Mouse (Mus musculus) embryonic facial prominence, embryonic 11.5 days (tissue): ENCODE measurements at regions not wholly inside any gene's neighbourhood (a gene's known extent, or its start where the extent isn't known, plus 50 kb on each side); places are given as distances from the start of the nearest gene placed in this dataset.
"Not testable (repeated sequence)": the region's sequence is repeated elsewhere in the genome, so short reads cannot be mapped to it uniquely, and the experiment has no call there.

Experiments
- ATAC-seq: fragments of 200-750 bp; cut with Nextera tagmentation; replicated peaks from 2 replicates; pipeline ENCODE4 v1.8.0; 2017; ENCODE audit warnings: low read depth; ENCODE audit not compliant: insufficient number of reproducible peaks, low FRiP score, low TSS enrichment
- DNase-seq: peaks from one replicate; pipeline ENCODE4 v3.0.0-alpha.2; 2015; ENCODE audit warnings: low spot score
- H3K27ac ChIP-seq: fragments of 300-500 bp; sonication (generic); replicated peaks from 2 replicates; pipeline ENCODE4 v1.5.1; 2014; ENCODE audit warnings: mild to moderate bottlenecking, low read depth, low read length, control low read depth
- H3K27me3 ChIP-seq: fragments of 300-500 bp; sonication (generic); 2 replicates; pipeline ENCODE4 v1.6.1; 2014; ENCODE audit warnings: mild to moderate bottlenecking, low read length, moderate library complexity, mixed read lengths; ENCODE audit not compliant: control insufficient read depth, insufficient read depth
- H3K36me3 ChIP-seq: fragments of 300-500 bp; sonication (generic); replicated peaks from 2 replicates; pipeline ENCODE4 v1.6.1; 2014; ENCODE audit warnings: low read depth, mild to moderate bottlenecking, low read length, moderate library complexity, mixed read lengths; ENCODE audit not compliant: control insufficient read depth, insufficient read depth
- H3K4me1 ChIP-seq: fragments of 300-500 bp; sonication (generic); 2 replicates; pipeline ENCODE4 v1.6.1; 2014; ENCODE audit warnings: low read length, mixed read lengths; ENCODE audit not compliant: control insufficient read depth, insufficient read depth
- H3K4me2 ChIP-seq: fragments of 300-500 bp; sonication (generic); 2 replicates; pipeline ENCODE4 v1.6.1; 2014; ENCODE audit warnings: low read depth, mild to moderate bottlenecking, control low read depth, low read length, moderate library complexity
- H3K4me3 ChIP-seq: fragments of 300-500 bp; sonication (generic); 2 replicates; pipeline ENCODE4 v1.5.1; 2014; ENCODE audit warnings: low read depth, low read length, control low read depth
- H3K9ac ChIP-seq: fragments of 300-500 bp; sonication (generic); replicated peaks from 2 replicates; pipeline ENCODE4 v1.6.1; 2014; ENCODE audit warnings: mild to moderate bottlenecking, control low read depth, low read length
- H3K9me3 ChIP-seq: fragments of 300-500 bp; sonication (generic); replicated peaks from 2 replicates; pipeline ENCODE4 v1.6.1; 2016; ENCODE audit warnings: mild to moderate bottlenecking, low read length, inconsistent platforms, mixed read lengths; ENCODE audit not compliant: control insufficient read depth
- WGBS: fragments of 180-500 bp; shearing (Covaris S2); extraction: QIAGEN DNeasy Blood & Tissue Kit; methylation state at CpG from one replicate; pipeline ENCODE4 v1.1.7; 2014; 5-methylcytosine and 5-hydroxymethylcytosine counted together

DNA sequence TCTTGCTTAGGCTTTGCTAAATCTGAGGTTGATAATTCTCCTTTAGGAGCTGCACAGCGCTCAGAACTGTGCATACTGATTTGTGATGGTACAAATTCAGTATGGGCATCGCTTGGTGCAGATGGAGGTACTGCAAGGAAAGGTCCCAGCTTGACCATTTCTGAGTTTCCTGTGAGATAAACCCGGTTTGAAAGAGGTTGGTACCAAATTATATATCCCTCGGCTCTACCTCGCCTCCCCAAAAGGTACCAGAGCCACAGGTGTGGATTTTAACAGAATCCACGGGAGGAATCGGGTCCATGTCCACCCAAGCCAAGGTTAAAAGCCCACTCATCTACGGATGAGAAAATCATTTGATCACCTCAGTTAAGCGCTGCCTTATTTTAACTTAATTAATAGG lies 172.5 kb upstream of the Zfp808 start:
- not testable (repeated sequence) for H3K27me3 ChIP-seq, H3K4me3 ChIP-seq, H3K4me1 ChIP-seq, H3K27ac ChIP-seq, H3K9me3 ChIP-seq, H3K9ac ChIP-seq, DNase-seq, H3K36me3 ChIP-seq, H3K4me2 ChIP-seq, ATAC-seq
- WGBS: 89% methylated on average over 7 of the region's 9 CpGs

DNA sequence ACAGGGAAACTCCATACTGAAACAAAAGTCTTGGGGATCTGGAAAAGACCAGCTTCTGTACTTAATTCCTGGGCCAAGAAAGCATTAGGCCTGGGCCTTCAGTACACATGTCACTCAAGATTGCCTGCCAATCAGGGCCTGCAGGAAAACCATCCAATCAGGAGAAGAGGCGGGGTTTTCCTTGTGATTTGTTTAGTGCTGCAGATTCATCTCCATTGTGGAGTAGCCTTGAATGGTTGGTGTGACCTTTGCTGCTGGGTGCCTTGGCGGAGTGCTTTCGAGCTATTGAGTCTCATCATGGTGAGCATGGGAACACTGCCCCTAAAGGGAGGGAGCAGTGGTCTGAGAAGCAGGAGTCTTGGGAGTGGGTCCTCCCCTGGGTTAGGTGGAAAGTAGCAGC lies 150.8 kb upstream of the Zfp808 start:
- not testable (repeated sequence) for H3K36me3 ChIP-seq, H3K27ac ChIP-seq, H3K9me3 ChIP-seq, H3K27me3 ChIP-seq, ATAC-seq, H3K4me2 ChIP-seq, DNase-seq, H3K4me3 ChIP-seq, H3K9ac ChIP-seq, H3K4me1 ChIP-seq
- 82% methylated on average over 3 of the region's 3 CpGs for WGBS

DNA sequence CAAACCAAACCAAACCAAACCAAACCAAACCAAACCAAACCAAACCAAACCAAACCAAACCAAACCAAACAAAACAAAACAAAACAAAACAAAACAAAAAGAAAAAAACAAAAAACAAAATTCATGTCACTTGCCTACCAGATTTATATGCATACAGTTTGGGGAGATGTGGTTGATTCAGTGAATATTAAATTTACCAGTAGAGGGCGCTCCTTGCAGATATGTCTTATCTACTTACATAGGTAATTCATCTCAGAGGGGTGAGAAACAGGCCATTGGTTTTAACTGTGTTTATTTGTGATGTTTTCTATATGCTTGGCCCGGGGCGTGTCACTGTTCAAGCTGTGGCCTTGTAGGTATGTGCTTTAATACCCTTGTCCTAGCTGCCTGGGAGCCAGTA lies 133.2 kb upstream of the Zfp808 start:
- ATAC-seq, H3K27me3 ChIP-seq: not testable (repeated sequence)

DNA sequence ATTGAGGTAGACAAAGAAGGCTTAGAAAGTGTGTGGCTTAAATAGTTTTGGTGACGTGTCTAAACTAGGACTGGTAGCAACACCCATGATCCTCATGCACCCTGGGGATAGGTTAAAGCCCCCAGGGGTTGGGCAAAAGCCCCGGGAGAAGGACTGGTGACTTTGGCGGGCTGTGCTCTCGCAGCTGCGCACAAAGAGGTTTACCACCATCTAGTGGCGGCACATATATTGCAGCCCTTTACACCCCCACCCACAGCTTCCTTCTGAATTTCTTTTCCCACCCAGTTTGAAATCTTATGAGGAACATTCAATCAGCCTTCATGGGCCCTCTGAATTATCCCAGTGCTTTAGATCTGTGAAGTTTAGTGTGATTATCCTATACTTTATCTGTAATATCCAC lies 130.9 kb upstream of the Zfp808 start:
- not testable (repeated sequence) for H3K4me3 ChIP-seq, H3K27me3 ChIP-seq, H3K9me3 ChIP-seq, H3K4me1 ChIP-seq, ATAC-seq, H3K36me3 ChIP-seq, DNase-seq, H3K9ac ChIP-seq, H3K4me2 ChIP-seq, H3K27ac ChIP-seq
- WGBS: 6% methylated on average over 6 of the region's 6 CpGs

More for the DNA sequence above, 133.2 kb upstream of the Zfp808 start:
- not testable (repeated sequence) for H3K4me1 ChIP-seq, H3K27ac ChIP-seq, H3K9ac ChIP-seq, H3K4me2 ChIP-seq, H3K36me3 ChIP-seq, DNase-seq, H3K9me3 ChIP-seq, H3K4me3 ChIP-seq
- 62% methylated on average over 3 of the region's 3 CpGs for WGBS

DNA sequence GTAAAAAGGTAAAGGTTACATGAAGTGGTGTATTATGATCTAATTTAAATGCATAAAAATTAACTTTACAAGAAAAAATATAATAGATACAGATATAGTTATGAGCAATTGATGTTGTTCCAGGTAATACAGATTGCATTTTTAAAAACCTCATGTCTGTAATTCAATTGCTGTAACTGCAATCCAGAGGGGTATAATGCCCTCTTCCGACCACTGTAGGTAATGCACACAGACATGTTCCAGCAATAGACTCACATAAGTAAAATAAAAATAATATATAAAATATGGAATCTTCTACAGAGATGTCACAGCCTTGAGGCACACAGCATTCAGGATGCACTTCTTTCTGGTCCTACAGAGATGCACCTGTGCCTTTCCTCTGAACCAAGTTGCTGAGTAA lies 122.4 kb upstream of the Zfp808 start:
- 85% methylated on average over 1 of the region's 1 CpGs for WGBS
- H3K4me1 ChIP-seq, DNase-seq, ATAC-seq, H3K9me3 ChIP-seq, H3K4me3 ChIP-seq, H3K27me3 ChIP-seq, H3K9ac ChIP-seq, H3K36me3 ChIP-seq, H3K27ac ChIP-seq, H3K4me2 ChIP-seq: not testable (repeated sequence)

DNA sequence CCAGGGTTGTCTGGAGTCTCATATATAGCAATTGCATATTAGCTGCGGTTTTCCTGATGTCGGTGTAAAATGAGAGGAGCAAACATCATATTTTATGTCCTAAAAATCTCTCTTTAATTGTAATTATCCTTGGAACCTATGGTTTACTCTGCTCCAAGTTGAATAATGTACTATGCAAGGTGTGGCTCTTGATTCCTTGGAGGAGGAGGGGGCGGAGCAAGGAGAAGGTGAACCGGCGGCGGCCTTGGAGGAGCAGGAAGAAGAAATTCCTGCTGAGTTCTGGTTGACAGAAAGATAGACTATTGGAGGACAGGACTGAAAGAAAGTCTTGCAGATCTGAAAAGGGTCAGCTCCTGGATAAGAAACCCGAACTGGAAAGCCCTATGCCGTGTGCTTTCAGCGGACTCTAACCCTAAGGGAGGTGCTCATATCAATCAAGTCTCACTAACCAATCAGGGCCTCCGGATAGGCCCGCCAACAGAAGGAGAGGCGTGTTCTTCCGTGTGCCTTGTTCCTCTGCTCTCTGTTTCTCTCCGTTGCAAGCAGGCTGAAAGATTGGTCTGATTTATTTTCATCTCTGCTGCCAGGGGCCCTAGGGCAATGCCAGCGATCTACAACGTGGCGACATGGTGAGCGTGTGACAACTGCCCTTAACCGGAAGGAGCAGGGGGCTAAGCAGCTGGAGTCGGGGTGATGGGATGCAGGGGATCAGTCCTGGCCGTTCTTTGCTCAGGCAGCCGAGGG lies 114.1 kb upstream of the Zfp808 start:
- WGBS: under 1% methylated on average over 22 of the region's 22 CpGs

DNA sequence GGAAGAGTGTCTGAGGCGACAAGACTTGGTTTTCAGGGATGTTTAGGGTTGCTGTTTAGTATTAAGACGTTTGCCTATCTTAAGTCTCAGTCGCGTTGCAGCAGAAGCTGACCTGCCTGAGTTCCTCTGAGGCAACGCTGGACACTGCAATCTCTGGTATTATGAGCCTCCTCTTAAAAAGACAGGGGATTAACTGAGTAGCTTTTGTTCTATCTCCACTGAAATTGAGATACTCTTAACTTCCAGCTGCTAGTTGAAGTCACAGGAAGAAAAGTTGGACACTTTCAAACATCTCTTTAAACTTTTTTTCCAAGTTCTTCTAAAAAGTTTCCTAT lies 113.6 kb upstream of the Zfp808 start:
- not testable (repeated sequence) for H3K36me3 ChIP-seq, H3K4me1 ChIP-seq, DNase-seq, H3K27ac ChIP-seq, ATAC-seq, H3K9me3 ChIP-seq, H3K27me3 ChIP-seq
- Histone ChIP-seq H3K4me3 (peak overlapping the region; percentile 55), H3K4me2 (peak overlapping the region; percentile 38), H3K9ac (peak overlapping the region; percentile 65)
- WGBS: 0% methylated on average over 5 of the region's 5 CpGs

More for the DNA sequence above, 114.1 kb upstream of the Zfp808 start:
- H3K36me3 ChIP-seq, H3K9me3 ChIP-seq, H3K4me1 ChIP-seq, H3K27ac ChIP-seq, H3K27me3 ChIP-seq: not testable (repeated sequence)
- H3K4me2 ChIP-seq: peak overlapping the region; percentile 38
- DNase-seq: peak; percentile 48
- H3K4me3 ChIP-seq: peak overlapping the region; percentile 55
- peak overlapping the region; percentile 65 for H3K9ac ChIP-seq
- ATAC-seq: peak; percentile 78

DNA sequence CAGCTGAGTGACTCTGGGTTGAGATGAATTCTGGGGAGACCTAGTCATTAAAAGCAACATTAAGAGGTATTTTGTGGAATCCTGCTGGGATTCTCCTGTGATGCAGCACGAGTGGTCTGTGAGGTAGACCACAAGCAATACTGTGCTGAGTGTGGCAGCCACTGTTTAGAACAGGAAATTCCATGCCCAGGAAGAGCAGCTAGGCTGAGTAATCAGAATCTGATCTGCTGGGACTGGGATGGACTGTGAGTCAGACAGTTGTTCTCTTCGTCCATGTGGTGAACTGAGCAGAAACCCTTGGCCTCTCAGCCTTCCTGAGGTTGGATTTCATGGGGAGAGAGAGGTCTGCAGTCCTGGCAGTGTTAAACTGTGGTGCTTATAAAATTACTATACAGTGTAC lies 92.0 kb upstream of the Zfp808 start:
- WGBS: 91% methylated on average over 2 of the region's 2 CpGs
- H3K9me3 ChIP-seq, H3K4me1 ChIP-seq, H3K9ac ChIP-seq, ATAC-seq, H3K4me2 ChIP-seq, H3K36me3 ChIP-seq, H3K27ac ChIP-seq, H3K27me3 ChIP-seq, H3K4me3 ChIP-seq, DNase-seq: not testable (repeated sequence)
